Mouse (Mus musculus) lung, postnatal 0 days (tissue): ENCODE results near the gene Grik4. TPM values are rescaled to one million over a fixed set of nuclear protein-coding genes. Genes with fewer than 3 reads are reported as not detected.

Experiments
- ATAC-seq: fragments of 200-750 bp; cut with Nextera tagmentation; 2 replicates; pipeline ENCODE4 v1.8.0; 2017; ENCODE audit warnings: moderate library complexity
- DNase-seq: peaks from one replicate; pipeline ENCODE4 v3.0.0-alpha.2; 2016; ENCODE audit warnings: low spot score
- H3K27ac ChIP-seq: fragments of 300-500 bp; sonication (generic); 2 replicates; pipeline ENCODE4 v1.5.1; 2014; ENCODE audit warnings: antibody characterized with exemption, mild to moderate bottlenecking, low read length, mixed read lengths
- H3K27me3 ChIP-seq: fragments of 300-500 bp; sonication (generic); replicated peaks from 2 replicates; pipeline ENCODE4 v1.6.1; 2014; ENCODE audit warnings: low read length, mixed read lengths; ENCODE audit not compliant: insufficient read depth
- H3K36me3 ChIP-seq: fragments of 300-500 bp; sonication (generic); 2 replicates; pipeline ENCODE4 v1.6.1; 2014; ENCODE audit warnings: low read length, mixed read lengths; ENCODE audit not compliant: insufficient read depth
- H3K4me1 ChIP-seq: fragments of 300-500 bp; sonication (generic); 2 replicates; pipeline ENCODE4 v1.6.1; 2014; ENCODE audit warnings: antibody characterized with exemption, low read depth, low read length, mixed read lengths; ENCODE audit not compliant: insufficient read depth
- H3K4me2 ChIP-seq: fragments of 300-500 bp; sonication (generic); replicated peaks from 2 replicates; pipeline ENCODE4 v1.6.1; 2014; ENCODE audit warnings: low read depth, mild to moderate bottlenecking, low read length, moderate library complexity, mixed read lengths
- H3K4me3 ChIP-seq: fragments of 300-500 bp; sonication (generic); 2 replicates; pipeline ENCODE4 v1.5.1; 2014; ENCODE audit warnings: low read depth, low read length
- H3K9ac ChIP-seq: fragments of 300-500 bp; sonication (generic); replicated peaks from 2 replicates; pipeline ENCODE4 v1.6.1; 2014; ENCODE audit warnings: low read depth, mild to moderate bottlenecking
- H3K9me3 ChIP-seq: fragments of 300-500 bp; sonication (generic); 2 replicates; pipeline ENCODE4 v1.6.1; 2016; ENCODE audit warnings: low read length, mixed read lengths
- CTCF ChIP-seq: IDR thresholded peaks from 2 replicates; pipeline ENCODE4 v1.5.1; 2016; ENCODE audit warnings: antibody characterized with exemption, mild to moderate bottlenecking
- EP300 ChIP-seq: IDR thresholded peaks from 2 replicates; pipeline ENCODE4 v1.6.1; 2016; ENCODE audit warnings: antibody characterized with exemption, mild to moderate bottlenecking, control low read depth
- WGBS: fragments of 180-500 bp; shearing (Covaris S2); extraction: QIAGEN DNeasy Blood & Tissue Kit; methylation state at CpG from one replicate; pipeline ENCODE4 v1.1.7; 2014; 5-methylcytosine and 5-hydroxymethylcytosine counted together
- polyA plus RNA-seq: library from polyadenylated mRNA; unstranded; fragments of >200 nt; fragmentation: Nextera tagmentation; extraction: Ambion mirVana; gene quantifications from 2 replicates; pipeline ENCODE4 v1.2.1, GENCODE M21; 2015

The Grik4 gene
- polyA plus RNA-seq, 1 experiment from 2014 or later = 0.47 TPM

- Histone ChIP-seq H3K4me3 (no peak overlapping the region), H3K36me3 (no peaks in the 10 kb centered on the region), H3K9me3 (no peaks in the 10 kb centered on the region), H3K27me3 (no peaks in the 10 kb centered on the region), H3K27ac (no peak overlapping the region), H3K4me2 (no peak overlapping the region), H3K4me1 (no peaks in the 10 kb centered on the region), H3K9ac (no peak overlapping the region)
- WGBS = 15% methylated on average over 6 of the region's 6 CpGs
- ATAC-seq (peak; percentile 57; the same call in 1 of the 2 replicates), DNase-seq (peak; percentile 67)
- TF ChIP-seq EP300 = no peak
- TF ChIP-seq CTCF = peak; percentile 86
These were observed 371.1 kb downstream of the Grik4 start for GRCm38 (mm10) chr9:42573180-42573579.

GRCm38 (mm10) chr9:42565921-42566320 lies 378.4 kb downstream of the Grik4 start:
- H3K9me3 ChIP-seq = no peaks in the 10 kb centered on the region
- H3K36me3 ChIP-seq = no peaks in the 10 kb centered on the region
- H3K27me3 ChIP-seq = no peaks in the 10 kb centered on the region
- DNase-seq (no peak), ATAC-seq (no peak)
- TF ChIP-seq EP300 (no peak), CTCF (no peak)
- WGBS = 84% methylated on average over 4 of the region's 4 CpGs
- no peak overlapping the region for H3K4me3 ChIP-seq
- no peak overlapping the region for H3K9ac ChIP-seq
- no peak overlapping the region for H3K27ac ChIP-seq
- H3K4me2 ChIP-seq = no peak overlapping the region
- no peaks in the 10 kb centered on the region for H3K4me1 ChIP-seq

DNA sequence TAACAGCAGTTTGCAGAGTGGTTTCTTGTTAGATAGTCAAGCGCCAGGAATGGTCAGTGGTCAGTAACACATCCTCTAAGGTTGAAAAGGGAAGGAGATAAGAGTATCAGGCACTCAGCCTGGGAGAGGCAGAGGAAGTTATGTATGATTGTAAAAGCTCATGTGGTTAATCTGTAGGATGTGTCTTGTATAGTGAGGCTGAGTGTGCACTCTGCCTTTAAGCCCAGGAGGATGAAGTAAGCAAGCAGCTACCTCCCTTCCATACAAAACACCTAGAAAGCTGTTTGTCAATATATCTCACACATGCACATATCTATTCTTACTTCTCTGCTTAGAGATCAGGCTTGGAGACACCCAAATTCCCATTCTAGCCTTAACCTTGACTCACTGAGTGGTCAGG lies 389.1 kb downstream of the Grik4 start:
- no peak overlapping the region for H3K4me2 ChIP-seq
- H3K4me1 ChIP-seq = no peaks in the 10 kb centered on the region
- H3K27me3 ChIP-seq = no peaks in the 10 kb centered on the region
- no peaks in the 10 kb centered on the region for H3K36me3 ChIP-seq
- ATAC-seq (no peak), DNase-seq (no peak)
- no peaks in the 10 kb centered on the region for H3K9me3 ChIP-seq
- no peak overlapping the region for H3K4me3 ChIP-seq
- no peak overlapping the region for H3K27ac ChIP-seq
- no peak overlapping the region for H3K9ac ChIP-seq
- whole genome bisulfite sequencing = 65% methylated on average over 1 of the region's 1 CpGs
- TF ChIP-seq CTCF (no peak), EP300 (no peak)

DNA sequence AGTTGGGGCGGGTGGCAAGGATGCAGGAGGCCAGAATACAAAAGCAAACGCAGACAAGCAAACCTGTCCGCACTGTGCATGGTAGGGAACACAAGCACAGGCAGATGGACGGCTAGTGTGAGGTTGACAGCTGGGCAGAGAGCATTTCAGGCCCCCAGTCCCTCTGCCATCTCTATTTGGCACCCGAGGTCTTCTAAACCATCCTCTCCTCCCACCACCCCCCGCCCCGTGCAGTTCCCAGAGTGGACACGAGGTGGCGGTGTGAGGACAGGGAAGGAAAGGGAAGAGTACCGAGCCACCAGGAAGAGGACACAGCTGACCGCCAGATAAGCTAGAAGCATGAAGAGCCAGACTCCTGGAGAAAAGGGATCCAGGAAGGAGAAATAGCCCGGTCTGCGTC lies 394.2 kb downstream of the Grik4 start:
- no peak overlapping the region for H3K9ac ChIP-seq
- no peak overlapping the region for H3K4me2 ChIP-seq
- DNase-seq (peak; percentile 54), ATAC-seq (no peak; the same call in 1 of the 2 replicates)
- no peak overlapping the region for H3K27ac ChIP-seq
- H3K4me3 ChIP-seq = no peak overlapping the region
- TF ChIP-seq CTCF = peak; percentile 96
- TF ChIP-seq EP300 = no peak
- no peaks in the 10 kb centered on the region for H3K36me3 ChIP-seq
- 19% methylated on average over 13 of the region's 13 CpGs for WGBS
- no peaks in the 10 kb centered on the region for H3K4me1 ChIP-seq
- no peaks in the 10 kb centered on the region for H3K27me3 ChIP-seq
- no peaks in the 10 kb centered on the region for H3K9me3 ChIP-seq

DNA sequence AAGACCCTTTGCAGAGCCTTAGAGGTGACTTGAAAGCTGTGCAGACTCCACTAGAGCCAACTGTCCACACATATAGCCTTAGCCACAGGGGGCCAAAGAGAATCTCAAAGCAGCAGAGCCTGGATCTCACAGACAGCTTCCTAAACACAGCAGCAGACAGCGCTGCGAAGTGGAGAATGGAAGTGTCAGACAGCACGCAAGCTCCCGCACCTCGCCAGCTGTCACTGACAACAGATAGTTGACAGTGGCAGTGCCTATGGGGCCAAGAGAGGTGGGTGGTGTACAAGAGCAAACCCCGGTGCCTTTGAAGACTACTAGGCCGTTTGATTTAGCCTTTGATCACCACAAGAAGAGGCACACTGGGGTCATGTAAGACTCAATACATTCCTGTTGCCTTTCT lies 395.3 kb downstream of the Grik4 start:
- no peaks in the 10 kb centered on the region for H3K4me1 ChIP-seq
- H3K36me3 ChIP-seq = no peaks in the 10 kb centered on the region
- H3K4me3 ChIP-seq = no peak overlapping the region
- H3K27me3 ChIP-seq = no peaks in the 10 kb centered on the region
- no peak for DNase-seq
- no peak overlapping the region for H3K4me2 ChIP-seq
- H3K9ac ChIP-seq = no peak overlapping the region
- TF ChIP-seq EP300 = no peak
- no peak for TF ChIP-seq CTCF
- no peaks in the 10 kb centered on the region for H3K9me3 ChIP-seq
- no peak for ATAC-seq
- no peak overlapping the region for H3K27ac ChIP-seq
- WGBS = 32% methylated on average over 7 of the region's 7 CpGs

GRCm38 (mm10) chr9:42544521-42544920 lies 399.8 kb downstream of the Grik4 start:
- Histone ChIP-seq H3K9ac (no peak overlapping the region), H3K4me3 (no peak overlapping the region), H3K27ac (no peak overlapping the region), H3K4me2 (no peak overlapping the region), H3K9me3 (no peaks in the 10 kb centered on the region), H3K36me3 (no peaks in the 10 kb centered on the region), H3K4me1 (no peaks in the 10 kb centered on the region), H3K27me3 (no peaks in the 10 kb centered on the region)
- no peak for ATAC-seq
- TF ChIP-seq EP300 (no peak), CTCF (no peak)
- no peak for DNase-seq
- WGBS = 84% methylated on average over 10 of the region's 10 CpGs

DNA sequence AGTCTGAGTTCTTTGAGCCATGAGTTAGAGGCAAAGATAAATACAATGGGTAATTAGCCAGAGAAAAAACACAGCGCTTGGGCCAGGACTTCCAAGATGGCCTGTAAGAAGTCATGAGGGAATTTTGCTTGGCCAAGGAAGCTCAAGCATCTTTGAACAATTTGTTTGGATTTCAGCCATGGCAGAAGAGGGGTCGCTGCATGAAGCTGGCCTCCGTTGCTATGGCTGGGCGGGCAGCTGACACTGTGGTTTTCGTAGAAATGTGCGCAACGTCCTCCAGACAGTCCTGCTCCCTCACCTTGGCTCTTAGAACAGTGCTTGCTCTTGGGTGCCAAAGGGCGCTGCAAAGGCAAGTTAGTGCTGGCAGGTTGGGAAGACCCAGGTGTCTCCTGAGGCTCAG lies 410.8 kb downstream of the Grik4 start:
- 66% methylated on average over 8 of the region's 8 CpGs for WGBS
- no peak overlapping the region for H3K9ac ChIP-seq
- H3K4me2 ChIP-seq = no peak overlapping the region
- H3K36me3 ChIP-seq = no peaks in the 10 kb centered on the region
- no peak overlapping the region for H3K27ac ChIP-seq
- no peak overlapping the region for H3K4me3 ChIP-seq
- no peak for DNase-seq
- H3K9me3 ChIP-seq = no peaks in the 10 kb centered on the region
- no peaks in the 10 kb centered on the region for H3K4me1 ChIP-seq
- ATAC-seq = no peak
- no peaks in the 10 kb centered on the region for H3K27me3 ChIP-seq
- TF ChIP-seq EP300 = no peak
- no peak for TF ChIP-seq CTCF
